Mouse (Mus musculus): Measurements from ENCODE around the gene Gm44596.
"Not testable (repeated sequence)": the region's sequence is repeated elsewhere in the genome, so short reads cannot be mapped to it uniquely, and the experiment has no call there.

Gm44596 gene

DNA sequence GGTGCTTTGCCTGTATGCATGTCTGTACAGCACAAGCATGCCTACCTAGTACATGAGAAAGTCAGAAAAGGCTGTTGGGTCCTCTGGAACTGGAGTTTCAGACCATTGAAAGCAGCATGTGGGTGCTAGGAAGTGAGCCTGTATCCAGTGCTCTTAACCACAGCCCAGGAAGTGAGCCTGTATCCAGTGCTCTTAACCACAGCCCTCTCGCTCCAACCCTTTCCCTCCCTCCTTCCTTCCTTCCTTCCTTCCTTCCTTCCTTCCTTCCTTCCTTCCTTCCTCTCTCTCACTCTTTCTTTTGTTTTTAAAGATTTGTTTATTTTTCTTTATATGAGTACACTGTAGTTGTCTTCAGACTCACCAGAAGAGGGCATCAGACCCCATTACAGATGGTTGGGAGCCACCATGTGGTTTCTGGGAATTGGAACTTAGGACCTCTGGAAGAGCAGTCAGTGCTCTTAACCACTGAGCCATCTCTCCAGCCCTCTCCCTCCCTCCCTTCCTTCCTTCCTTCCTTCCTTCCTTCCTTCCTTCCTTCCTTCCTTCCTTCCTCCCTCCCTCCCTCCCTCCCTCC lies 5.4 kb downstream of the Gm44596 start:
- not testable (repeated sequence) for DNase-seq (ENCODE audit: low spot score)

DNA sequence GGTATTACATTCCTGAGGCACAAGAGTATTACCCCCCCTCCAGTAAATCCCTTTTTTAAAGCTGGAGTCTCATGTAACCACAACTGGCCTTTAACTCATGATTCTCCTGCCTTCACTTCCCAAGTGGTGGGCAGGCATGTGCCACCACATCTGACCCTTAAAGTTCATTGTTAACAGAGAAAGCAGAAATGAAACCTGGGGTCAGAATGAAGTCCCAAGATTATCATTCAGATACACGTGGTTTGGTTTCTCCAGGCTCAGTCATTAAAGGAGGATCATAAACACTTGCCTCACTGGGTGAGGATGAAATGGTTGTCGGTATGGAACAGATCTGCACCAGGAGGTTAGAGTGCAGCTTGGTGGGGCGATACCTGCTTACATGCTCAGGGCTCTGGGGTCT lies 6.0 kb downstream of the Gm44596 start:
- DNase-seq (ENCODE audit: low spot score) = no peak

DNA sequence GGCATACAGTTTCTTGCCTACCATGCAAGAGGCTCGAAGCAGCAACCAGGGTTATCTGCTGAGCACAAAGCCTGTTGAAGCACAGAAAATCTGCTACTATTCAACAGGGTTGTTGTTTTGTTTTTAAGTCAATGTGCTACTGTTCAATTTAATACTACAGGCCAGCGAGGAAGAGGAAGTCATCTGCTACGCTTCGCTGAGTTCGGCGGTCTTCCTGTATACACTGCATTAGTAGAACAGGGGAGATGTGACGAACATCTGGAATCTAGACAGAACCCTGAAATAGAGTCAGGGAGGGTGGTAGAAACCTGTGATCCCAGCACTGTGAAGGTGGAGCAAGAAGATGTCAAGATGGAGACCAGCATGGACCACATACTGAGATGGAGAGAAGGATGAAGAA lies 8.4 kb downstream of the Gm44596 start:
- DNase-seq (ENCODE audit: low spot score) = no peak

DNA sequence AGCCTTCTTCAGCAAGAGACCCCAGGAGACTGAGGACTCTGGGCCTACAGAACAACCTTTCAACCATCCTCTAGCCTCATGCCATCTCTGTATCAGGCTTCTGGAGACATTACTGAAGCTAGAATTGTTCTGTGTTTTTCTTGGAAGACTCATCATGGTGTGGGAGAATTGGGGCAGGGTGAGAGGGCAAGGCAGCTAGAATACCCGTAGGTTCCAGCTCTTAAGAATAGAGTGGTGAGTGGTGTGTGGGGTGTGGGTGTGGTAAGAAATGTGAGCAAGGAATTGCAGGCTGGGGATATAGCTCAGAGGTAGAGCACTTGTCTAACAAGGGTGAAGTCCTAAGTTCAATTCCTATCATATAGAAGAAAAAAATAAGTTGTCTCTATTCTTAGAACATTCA lies 9.7 kb downstream of the Gm44596 start:
- DNase-seq (ENCODE audit: low spot score) = no peak

DNA sequence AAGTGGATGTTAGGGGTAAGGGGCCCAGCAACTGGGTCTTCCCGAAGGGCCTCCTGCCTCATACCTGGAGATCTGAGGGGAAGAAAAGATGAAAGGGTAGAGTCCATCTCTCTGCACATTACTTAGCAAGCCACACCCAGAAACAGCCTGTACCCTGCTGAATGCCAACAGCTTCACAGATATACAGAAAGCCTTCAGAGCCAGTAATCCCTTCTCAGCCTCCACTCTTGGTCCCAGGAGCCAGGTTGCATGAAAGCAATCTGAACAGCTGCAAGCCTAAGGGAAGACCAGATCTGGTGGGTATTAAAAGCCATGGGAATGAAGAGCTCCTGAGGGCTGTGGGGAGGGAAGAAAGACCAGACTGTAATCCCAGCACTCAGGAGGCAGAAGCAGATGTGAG lies 13.9 kb downstream of the Gm44596 start:
- no peak for DNase-seq (ENCODE audit: low spot score)

DNA sequence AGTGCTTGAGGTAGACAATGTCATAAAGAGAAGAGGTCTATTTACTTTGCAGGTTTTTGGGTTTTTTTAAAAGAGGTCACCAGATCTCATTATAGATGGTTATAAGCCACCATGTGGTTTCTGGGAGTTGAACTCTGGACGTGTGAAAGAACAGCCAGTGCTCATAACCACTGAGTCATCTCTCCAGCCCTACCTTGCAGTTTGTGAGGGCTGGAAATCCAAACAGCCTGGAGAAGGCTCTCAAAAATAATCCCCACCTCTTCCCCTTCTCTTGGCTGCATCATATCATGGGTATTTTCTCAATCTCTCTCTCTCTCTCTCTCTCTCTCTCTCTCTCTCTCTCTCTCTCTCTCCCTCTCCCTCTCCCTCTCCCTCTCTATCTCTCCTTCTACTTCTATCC lies 15.4 kb downstream of the Gm44596 start:
- no peak for DNase-seq (ENCODE audit: low spot score)

DNA sequence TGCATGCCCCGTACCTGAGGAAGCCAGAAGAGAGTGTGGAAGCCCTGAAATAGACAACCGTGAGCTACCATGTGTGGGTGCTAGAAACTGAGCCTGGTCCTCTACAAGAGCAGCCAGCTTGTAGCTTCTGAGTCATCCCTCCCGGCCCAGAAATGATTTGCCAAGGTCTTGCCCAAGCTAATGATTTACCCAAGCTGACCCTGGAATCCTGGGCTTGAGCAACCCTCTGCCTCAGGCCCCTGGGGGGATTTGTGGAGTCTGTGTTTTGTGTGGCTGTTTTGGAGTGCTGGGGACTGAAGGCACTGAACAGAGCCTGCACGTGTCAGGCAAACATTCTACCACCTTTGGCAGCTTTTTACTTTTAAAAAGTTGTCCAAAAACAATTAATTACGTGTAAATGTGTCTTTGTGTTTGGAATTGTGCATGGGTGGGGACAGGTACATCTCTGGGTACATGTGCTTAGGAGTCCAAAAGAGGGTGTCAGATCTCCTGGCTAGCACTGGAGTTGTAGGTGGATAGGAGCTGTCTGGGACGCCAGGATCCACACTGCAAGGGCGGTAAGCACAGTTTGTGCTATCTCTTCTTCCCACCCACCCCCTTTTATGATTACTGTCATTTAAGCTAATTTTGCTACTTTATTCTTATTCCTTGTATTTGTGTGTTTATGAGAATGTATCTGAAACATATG lies 22.4 kb downstream of the Gm44596 start:
- no peak for DNase-seq (ENCODE audit: low spot score)

DNA sequence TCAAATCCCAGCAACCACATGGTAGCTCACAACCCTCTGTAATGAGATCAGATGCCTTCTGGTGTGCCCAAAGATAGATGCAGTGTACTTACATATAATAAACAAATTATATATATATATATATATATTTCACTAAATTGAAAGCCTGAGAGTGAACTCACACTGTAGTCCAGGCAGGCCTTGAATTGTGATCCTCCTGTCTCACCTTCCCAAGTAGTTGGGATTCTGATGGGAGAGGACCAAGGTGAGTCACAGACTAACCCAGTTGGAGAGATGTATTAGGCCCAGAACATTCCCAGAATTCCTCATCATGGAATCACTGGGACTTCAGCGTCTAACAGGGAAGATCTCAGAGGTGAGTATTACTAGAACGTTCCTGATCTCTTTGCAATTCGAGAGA lies 23.7 kb downstream of the Gm44596 start, which contains the start of gene Nrip2:
TSS of gene Nrip2 (plus strand) at position 301 of the 400 bp plus-strand sequence.
- no peak for DNase-seq (ENCODE audit: low spot score)

DNA sequence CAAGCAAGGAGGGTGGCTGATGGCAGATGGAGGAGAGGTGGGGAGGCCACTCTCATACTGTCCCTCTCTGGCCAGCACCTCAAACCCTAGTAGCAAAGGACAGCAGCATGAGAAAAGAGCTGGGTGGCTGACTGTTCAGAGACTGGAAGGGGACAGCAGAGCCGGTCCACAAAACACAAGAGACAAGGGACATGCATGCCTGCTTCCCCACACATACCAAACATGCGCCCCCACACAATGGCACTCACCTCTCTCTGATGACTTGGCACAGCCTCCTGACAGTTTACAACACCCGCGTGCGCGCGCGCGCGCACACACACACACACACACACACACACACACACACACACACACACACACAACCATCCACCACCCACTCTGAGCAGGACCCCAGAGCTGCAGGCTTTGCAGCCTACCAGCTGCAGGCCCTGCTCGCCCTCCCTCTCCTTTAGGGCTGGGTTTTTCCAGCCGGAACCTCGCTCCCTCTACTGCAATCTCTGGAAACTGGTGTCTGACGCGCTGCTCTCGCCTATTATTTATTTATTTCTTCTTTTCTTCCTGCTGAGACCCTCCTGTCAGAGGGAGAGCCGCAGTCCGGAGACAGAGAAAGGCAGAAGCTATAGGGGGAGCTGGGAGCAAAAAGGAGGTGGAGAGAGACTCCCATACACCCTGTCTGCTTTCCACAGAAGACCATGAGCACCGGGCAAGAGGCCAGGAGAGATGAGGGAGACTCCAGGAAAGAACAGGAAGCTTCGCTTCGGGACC lies 24.3 kb downstream of the Gm44596 start:
- peak; percentile 40 for DNase-seq (ENCODE audit: low spot score)

DNA sequence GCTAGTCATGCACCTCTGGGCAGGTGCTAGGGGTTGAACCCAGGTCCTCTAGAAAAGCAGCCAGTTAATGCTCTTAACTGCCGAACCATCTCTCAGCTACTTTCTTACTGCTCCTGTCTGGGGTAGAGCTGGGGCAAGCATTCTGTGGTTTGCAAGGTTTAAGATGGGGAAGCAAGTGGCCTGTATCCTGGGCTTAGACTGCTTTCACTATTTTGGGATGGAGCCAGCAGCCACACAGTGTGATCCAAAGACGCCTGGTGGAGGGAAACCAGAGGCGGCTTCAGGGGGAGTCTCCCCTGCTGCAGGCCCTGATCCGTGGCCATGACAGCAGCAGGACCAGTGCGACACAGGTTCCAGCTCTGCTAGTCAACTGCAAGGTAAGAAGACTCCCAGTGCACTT lies 29.4 kb downstream of the Gm44596 start:
- no peak for DNase-seq (ENCODE audit: low spot score)

DNA sequence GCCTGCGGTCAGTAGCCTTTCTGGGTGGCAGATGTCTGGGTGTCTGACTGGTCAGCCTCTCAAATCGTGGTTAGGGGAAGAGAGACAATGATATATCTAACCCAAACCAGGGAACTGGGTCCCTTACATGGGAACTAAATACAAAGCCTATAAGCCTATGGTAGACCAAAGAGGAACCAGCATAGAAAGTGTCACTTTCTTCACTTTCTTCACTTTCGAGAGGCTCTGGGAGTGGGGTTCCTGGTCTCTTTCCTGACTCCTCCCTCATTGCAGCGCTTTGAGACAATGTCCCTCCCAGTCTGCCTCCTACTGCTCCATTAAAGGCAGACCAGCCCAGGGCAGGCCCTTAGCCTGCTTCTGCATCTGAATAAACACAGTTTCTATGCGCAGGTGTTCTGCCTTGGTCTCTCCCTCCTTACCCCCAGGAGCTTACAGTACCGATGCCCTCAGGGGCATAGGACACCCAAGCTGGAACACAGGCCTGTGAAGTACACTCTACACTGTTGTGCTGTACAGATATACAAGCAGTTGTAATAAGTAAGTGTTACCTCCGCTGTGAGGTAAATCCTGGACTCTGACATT lies 33.3 kb downstream of the Gm44596 start:
- DNase-seq (ENCODE audit: low spot score) = no peak

DNA sequence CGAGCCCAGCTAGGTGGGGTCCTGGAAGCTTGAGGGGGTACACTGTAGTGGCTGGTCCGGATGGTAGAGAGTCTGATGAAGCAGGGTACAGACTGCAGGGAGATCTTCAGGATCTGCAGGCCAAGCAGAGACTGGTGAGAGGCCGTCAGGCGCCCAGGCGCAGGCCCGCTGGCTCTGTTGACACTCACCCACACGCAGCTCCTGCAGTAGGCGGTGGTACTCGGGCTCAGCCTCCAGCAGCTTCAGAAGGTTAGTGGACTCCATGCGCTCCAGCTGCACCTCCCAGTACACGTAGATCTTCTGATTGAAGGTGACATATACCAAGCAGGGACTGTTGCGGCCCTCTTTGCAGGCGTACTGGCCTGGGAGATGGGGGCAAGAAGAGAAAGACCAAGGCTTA lies 35.0 kb downstream of the Gm44596 start:
- no peak for DNase-seq (ENCODE audit: low spot score)

DNA sequence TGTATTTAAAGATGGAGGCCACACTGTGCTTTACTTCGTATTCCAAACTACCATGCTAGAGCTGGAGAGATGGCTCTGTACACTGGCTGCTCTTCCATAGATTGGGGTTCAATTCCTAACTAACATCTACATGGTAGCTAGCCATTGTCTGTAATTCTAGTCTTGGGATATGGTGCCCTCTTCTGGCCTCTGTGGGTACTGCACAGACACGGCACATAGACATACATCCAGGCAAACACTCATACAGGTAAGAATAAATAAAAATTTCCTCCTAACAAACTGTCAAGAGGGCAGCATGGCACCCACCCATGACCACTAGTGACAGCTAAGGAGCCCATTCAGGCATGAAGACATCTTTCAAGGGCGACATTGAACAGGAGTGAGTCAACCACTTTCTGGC lies 35.8 kb downstream of the Gm44596 start:
- peak; percentile 79 for DNase-seq (ENCODE audit: low spot score)

DNA sequence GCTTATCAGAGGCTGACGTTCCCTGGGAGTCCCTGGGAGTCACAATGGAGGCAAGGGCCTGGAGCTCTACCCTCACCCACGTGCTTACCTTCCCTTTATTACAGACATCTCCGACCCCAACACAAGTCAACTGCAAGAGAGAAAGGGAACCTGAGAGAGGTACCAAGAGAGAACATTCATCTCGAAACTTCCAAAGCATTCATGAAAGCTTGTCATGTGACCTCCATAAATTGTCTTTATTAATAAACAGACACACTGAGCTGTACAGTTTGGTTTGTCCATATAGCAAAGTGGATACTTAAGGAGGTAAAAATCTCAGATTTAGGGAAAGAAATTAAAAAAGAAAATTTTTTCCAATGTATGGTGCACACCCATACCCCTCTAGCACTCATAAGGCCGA lies 40.9 kb downstream of the Gm44596 start:
- no peak for DNase-seq (ENCODE audit: low spot score)

DNA sequence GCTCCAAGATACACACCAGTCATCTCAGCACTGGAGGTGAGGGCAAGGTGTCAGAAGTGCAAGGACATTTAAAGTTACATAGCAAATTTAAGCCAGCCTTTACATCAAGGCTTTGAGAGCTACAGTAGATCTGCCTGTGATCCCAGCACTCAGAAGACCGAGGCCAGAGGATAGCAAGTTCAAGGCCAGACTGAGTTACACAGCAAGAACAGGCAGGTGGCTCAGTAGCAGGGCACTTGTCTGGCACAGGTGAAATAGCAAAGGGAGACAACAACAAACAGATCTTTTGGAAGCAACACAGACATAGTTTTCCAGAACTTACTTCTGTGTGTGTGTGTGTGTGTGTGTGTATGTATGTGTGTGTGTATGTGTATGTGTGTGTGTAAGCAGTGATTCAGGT lies 42.8 kb downstream of the Gm44596 start:
- no peak for DNase-seq (ENCODE audit: low spot score)

DNA sequence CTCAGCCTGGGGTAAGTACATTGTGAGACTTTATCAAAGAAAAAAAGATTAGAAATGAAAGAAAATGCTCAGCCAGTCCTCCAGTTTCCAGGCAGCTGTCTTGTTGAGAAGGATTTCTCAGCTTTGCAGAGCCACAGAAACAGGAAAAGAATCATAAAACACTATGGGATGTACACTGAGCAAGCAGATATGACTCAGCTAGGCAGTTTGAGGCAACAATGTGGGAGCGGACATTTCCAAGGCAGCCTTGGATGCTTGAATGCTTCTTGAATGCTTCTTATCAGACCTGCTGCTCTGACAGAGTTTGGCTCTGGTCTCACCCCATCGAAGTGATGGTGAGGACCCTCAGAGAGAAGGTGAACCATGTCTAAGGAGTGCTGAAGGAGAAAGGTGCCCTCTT lies 45.7 kb downstream of the Gm44596 start:
- no peak for DNase-seq (ENCODE audit: low spot score)

DNA sequence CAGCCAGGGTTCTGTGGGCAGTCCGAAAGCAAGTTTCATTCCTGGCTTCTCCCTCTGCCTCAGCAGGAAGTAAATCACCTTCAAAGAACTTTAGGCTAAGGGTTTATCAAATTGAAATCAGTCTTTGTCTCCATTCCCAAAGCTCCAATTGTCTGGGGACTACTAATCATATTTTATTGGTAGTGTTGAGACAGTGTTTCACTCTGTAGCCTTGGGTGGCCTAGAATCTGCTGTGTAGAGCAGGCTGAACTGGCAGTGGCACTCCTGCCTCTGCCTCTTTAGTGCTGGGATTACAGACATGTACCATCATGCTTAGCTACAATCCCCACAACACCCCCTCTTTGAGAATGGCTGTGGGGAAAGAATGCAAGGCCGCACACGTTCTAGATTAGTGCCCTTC lies 46.2 kb downstream of the Gm44596 start:
- DNase-seq (ENCODE audit: low spot score) = no peak

DNA sequence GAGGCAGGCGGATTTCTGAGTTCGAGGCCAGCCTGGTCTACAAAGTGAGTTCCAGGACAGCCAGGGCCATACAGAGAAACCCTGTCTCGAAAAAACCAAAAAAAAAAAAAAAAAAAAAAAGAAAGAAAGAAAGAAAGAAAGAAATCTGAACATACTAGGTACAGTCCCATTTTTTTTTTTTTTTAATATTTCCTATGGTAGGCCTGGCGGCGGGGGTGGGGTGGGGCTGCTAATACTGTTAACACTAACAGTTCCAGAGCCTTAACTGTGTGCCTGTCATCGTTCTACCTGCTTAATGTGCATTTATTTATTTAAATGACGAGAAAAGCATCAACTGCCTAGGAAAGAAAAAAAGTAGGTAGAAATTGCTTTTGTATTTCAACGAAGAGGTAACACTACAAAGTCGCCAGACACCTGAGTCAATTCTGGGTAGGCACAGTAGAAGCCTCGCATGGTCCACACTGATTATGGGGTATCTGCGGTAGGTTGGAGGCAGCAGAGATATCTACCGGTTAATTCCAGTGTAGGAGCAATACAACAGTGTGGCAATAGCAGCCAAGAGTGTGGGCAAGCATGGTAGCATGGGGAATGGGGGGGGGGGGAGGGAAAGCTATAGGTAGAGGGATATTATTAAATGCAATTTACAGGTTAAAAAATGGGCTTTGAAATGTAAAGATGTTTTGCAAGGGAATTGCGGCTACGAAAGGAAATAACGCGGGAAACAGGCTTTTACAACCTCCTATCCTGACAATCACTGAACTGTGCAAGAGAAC lies 48.4 kb downstream of the Gm44596 start:
- DNase-seq (ENCODE audit: low spot score) = no peak

DNA sequence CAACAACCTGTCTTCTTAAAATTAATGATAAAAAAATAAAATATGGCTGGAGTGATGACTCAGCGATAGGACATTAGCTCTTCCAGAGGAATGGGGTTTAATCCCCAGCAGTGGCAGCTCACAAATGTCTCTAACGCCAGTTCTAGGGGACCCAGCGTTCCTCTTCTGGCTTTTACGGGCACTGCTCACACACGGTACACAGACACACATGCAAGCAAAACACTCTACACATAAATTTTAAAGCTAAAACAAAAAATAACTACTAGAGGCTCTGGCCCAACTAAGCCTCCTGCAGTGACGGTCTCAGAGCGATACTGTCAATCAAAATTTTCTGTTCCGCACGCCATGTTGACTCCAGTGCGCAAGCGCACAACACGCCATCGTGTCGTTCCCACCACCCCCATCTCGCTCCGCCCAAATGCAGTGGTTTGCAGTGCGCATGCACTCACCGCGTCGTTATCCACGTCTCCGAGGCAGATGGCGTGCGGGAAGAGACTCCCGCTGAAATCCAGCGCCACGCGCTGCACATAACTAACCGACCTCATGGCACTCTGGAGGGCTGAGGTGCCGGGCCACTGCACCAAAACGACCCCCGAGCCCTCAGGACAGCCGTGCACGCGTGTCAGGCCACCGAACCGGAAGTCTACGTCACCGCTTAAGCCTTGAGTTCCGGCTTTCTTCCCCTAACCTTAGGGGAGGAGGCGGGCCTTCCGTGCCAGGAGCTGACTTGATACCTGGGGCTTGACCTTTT lies 49.1 kb downstream of the Gm44596 start, which contains the start of gene Itfg2:
TSS of gene Itfg2 (minus strand) at position 663 of the 751 bp plus-strand sequence.
- DNase-seq (ENCODE audit: low spot score) = peak; percentile 96

DNA sequence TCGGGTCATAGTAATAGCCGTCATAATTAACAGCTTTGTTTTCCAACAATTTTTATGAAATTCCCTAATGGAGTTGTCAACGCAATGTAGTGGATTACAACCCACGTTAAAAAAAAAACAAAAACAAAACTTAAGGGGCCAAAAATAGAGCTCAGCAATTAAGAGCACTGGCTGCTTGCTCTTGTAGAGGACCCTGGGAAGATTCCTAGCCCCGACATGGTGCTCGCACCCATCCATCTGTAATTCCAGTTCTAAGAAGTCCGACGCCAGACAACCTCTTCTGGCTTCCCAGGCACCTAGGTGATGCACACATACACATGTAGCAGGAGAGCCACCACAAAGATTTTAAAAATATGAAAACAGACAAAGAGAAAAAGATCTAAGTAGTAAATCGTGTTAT lies 49.7 kb downstream of the Gm44596 start:
- DNase-seq (ENCODE audit: low spot score) = no peak

DNA sequence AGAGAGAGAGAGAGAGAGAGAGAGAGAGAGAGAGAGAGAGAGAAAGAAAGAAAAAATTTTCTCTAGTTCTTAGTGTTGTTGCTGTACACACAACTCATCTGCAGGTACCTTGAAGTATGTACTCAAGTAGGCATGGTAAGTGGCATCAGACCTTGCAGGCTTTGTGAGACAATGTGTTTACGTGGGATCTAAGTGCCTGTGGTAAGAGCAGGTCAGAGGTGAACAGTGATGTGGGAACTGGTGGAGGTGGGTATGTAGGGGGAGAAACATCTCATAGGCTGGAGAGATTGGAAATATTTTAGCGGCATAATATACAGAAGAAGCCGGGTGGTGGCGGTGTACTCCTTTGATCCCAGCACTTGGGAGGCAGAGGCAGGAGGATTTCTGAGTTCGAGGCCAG lies 52.3 kb downstream of the Gm44596 start:
- DNase-seq (ENCODE audit: low spot score) = no peak
